1 mouse cellular context compared by ENCODE assay signal in the genomic region with DNA sequence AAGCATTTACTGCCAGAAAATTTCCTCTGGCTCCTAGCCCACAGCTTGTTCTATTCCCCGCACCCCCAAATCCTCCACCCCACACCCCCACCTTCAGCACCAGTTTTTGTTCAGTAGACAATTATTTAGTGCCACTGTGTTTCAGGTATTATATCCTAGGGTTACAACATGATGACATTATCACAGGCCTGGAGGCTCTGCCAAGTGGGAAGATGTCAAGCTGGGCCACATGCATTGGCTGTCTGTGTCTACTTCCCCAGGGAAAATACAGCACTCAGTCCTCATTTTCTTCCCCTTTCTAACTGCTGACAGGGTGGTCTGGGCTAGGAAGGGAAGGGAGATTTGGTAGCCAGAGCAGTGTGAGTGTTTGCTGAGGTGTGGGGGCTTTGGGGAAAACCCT.
TF ChIP-seq lines count a peak whose summit lies in the region.

No protein-coding gene starts in this region.

TF ChIP-seq in CH12.LX, 34 proteins besides CTCF, POLR2A, EP300 and RAD21:
- TF ChIP-seq E2F4 (IDR thresholded peaks at IDR 0.05; ENCODE audit: insufficient replicate concordance, low read depth, low read length) = no peak
- TF ChIP-seq SIN3A (IDR thresholded peaks at IDR 0.05; ENCODE audit: low read length) = no peak
- no peak for TF ChIP-seq RCOR1 (conservative IDR thresholded peaks at IDR 0.05; ENCODE audit: low read depth, low read length)
- 0 out of 2 replicates have a peak, but pooled peaks have one; percentile 14 for TF ChIP-seq MAX (IDR thresholded peaks at IDR 0.05; ENCODE audit: low read length)
